Mouse (Mus musculus) layer of hippocampus, postnatal 25 days (tissue): ENCODE measurements at regions not wholly inside any gene's neighbourhood (a gene's known extent, or its start where the extent isn't known, plus 50 kb on each side); places are given as distances from the start of the nearest gene placed in this dataset.

Experiments
- DNase-seq, 2 experiments: peaks; one replicate each; pipeline ENCODE4 v3.0.0; 2022; ENCODE audit warnings: mixed read lengths in 2 of 2, low spot score in 1 of 2; ENCODE audit errors: extremely low spot score in 1 of 2

- DNase-seq, result no peak
Observed at GRCm38 (mm10) chr9:14206838-14207560, 67.9 kb upstream of the Sesn3 start.

- DNase-seq, result no peak
Observed at GRCm38 (mm10) chr9:14207561-14207936, 67.3 kb upstream of the Sesn3 start.

GRCm38 (mm10) chr9:14213283-14213682 is 61.6 kb upstream of the Sesn3 start:
- no peak for DNase-seq

- no peak for DNase-seq
Observed at GRCm38 (mm10) chr9:14215171-14215782, 59.6 kb upstream of the Sesn3 start.

DNA sequence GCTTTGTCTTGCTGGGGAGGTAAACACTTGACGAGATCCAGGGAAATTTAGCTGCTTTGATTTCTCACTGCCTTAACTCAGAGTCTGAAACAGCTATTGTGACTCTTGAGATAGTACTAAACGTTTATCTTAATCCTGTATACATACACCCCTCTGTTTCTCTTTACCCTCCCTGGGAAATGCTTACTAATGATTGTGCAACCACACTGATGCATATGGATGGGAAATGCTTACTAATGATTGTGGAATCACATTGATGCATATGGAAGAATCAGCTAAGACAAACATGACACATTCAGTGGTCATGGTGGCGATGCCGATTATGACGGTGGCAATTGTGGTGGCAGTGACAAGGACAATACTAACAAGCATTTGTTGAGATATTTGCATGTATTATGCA is 58.9 kb upstream of the Sesn3 start:
- DNase-seq, result no peak

- DNase-seq, result no peak
Observed at GRCm38 (mm10) chr9:14222936-14223335, 51.9 kb upstream of the Sesn3 start.
